Mouse (Mus musculus) kidney, adult 9 months (tissue): ENCODE results near the gene Abhd10.

Source experiments
- DNase-seq: peaks from one replicate; pipeline ENCODE4 v3.0.0; 2022

Abhd10 gene

GRCm38 (mm10) chr16:45742615-45743476 is at the start of gene Abhd10:
Abhd10 (minus strand) TSS chr16:45742955.
- DNase-seq, result peak; percentile 96

DNA sequence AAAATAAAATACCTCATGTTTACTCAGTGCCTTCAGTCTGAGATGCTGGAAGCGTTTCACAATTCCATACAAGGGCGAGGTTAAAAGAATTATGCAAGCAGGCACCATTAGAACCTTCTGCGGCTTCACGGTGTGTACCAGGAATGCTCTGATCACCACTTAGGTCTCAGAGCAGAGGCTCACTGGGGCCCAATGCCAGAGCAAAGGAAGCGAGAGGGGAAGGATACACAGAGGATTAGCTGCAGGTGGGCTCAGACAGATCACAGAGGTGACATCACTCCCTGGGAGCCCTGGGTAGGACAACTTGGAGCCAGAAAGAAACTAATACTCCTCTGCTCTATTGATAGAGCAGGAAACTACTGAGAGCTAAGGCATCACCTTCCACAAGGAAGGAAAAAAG is 48.5 kb upstream of the Abhd10 start:
- no peak for DNase-seq

DNA sequence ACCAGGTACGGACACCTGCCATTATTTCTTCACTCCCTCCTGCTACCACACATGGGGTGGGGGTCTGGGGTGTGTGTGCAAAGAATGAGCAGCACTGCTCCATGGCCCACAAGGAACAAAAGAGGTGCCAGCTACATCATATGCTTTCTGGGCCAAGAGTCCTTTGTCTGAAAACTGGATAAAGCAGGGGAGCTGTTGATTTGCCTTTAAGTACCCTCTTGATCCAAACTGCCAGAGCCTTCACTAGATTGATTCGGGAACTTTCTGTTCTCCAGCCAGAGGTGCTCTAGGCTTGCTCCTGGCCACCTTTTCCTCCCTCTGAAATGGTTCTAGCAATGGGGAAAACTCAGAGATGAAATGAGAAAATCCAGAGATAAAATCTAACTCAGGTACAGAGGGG is 46.6 kb upstream of the Abhd10 start:
- DNase-seq, result no peak

- DNase-seq, result no peak
Measured at GRCm38 (mm10) chr16:45787650-45788049, 44.9 kb upstream of the Abhd10 start.

- peak; percentile 56 for DNase-seq
Measured at GRCm38 (mm10) chr16:45786639-45787038, 43.9 kb upstream of the Abhd10 start.

DNA sequence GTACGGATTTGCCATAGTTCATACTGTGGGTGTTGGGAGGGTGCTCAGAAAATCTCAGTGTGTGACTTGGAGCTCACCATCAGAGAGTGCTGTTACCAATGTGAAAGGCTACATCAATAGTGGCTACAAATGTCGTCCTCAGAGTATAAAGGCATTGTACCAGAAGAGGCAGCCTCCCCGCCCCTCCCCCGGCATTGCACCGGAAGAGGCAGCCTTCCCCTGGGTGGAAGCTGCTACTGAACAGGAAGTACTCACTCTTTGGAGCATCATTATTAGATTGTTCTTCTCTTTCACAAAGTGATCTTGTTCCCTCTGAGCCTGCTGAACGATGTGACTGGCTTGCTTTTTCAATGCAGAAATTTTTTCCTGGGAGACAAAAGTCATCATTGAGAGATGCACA is 37.2 kb upstream of the Abhd10 start:
- DNase-seq, result no peak

GRCm38 (mm10) chr16:45774813-45775212 is 32.1 kb upstream of the Abhd10 start:
- no peak for DNase-seq

- no peak for DNase-seq
Measured at GRCm38 (mm10) chr16:45770914-45771313, 28.2 kb upstream of the Abhd10 start.

DNA sequence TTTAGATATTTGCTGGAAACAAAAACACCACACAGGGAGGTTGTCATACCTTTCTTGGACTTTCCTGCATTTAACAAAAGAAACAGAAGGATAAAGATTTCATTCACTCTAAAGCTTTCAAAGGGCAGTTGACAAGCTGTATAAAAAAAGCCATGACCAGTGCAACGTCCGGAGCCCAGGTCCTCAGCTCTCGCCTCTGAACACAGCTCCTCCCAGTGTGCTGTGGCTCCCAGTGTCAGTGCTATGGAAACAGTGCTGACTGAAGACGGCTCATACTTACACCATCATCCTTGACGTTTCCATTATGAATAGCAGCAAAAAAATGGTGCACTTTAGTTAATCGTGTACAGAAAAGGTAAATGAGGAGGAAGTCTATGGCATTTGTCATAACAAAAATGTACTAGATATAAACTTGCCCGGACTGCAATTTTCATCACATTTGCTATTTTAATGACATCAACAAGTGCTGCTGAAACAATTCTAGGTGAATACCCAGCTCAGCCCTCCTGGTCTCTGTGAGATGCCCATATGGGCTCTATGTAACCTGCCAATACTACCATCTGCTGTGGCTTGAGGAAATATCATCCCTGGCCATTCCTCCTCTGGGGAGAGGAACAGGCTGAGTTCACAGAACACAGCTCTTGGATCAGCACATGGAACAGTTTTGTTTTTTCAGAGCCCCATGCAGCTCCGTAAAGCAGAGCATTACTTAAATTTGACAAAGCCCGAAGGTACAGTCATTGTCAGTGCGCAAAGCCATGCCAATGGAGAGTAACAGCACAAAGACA is 25.3 kb upstream of the Abhd10 start:
- no peak for DNase-seq

DNA sequence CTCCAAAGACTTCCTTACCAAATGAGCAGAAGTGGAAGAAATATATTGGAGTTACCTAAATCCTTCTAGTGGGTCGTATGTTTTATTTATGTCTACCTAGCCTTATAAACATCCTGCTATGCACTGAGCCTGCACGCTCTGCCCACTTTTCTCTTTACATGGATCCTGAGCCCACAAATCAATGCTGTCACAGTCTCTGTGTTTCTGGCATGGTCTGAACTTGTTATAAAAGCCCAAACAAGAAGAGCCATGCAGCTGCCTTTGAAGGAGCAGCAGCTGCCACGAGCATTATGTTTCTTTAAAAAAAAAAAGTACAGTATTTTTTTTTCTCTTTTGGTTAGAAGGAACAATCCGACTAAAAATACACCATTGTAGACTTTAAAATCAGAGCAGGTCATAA is 24.7 kb upstream of the Abhd10 start:
- DNase-seq, result no peak

- no peak for DNase-seq
Measured at GRCm38 (mm10) chr16:45765801-45766494, 23.2 kb upstream of the Abhd10 start.

- no peak for DNase-seq
Measured at GRCm38 (mm10) chr16:45765102-45765501, 22.3 kb upstream of the Abhd10 start.

DNA sequence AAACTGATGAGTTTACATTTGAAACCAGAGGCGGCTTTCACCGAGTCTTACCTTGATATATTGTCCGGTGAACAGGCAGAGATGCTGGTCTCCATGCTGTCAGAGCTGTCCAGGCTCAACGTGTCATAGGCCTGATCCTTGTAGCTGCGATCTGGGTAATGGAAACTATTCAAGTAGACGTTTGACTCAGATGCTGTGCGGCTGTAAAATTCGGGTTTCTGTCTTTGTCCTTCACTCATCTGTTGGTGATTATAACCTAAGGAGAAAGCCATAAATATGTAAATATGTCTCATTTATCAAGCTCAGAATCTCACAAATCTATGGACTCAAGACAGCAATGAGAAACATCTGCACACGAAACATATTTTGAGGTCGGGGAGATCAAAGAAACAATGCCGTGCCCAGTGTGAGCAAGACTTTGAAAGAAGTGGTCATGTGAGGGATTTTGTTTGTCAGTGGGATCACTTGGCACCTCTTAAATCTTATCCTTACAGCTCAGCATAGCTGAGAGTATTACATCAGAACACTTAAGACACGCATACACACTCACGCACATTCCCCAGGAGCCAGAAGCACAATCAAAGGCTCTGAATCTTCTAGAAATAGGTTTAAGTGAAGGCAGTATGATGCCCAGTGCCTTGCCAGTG is 20.2 kb upstream of the Abhd10 start:
- no peak for DNase-seq

DNA sequence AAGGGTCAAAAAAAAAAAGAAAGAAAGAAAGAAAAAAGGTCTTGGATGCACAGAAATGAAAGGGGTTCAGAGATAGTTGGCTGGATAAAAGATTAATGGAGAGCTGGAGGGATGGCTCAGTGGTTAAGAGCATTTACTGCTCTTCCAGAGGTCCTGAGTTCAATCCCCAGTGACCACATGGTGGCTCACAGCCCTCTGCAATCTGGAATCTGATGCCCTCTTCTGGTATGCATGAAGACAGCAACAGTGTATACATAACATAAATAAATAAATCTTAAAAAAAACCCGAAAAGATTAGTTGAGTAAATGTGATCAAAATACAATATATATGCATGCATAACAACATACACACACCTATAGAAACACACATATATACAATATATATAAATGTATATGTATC is 18.7 kb upstream of the Abhd10 start:
- DNase-seq, result no peak

GRCm38 (mm10) chr16:45758726-45759269 is 16.0 kb upstream of the Abhd10 start:
- peak; percentile 49 for DNase-seq

DNA sequence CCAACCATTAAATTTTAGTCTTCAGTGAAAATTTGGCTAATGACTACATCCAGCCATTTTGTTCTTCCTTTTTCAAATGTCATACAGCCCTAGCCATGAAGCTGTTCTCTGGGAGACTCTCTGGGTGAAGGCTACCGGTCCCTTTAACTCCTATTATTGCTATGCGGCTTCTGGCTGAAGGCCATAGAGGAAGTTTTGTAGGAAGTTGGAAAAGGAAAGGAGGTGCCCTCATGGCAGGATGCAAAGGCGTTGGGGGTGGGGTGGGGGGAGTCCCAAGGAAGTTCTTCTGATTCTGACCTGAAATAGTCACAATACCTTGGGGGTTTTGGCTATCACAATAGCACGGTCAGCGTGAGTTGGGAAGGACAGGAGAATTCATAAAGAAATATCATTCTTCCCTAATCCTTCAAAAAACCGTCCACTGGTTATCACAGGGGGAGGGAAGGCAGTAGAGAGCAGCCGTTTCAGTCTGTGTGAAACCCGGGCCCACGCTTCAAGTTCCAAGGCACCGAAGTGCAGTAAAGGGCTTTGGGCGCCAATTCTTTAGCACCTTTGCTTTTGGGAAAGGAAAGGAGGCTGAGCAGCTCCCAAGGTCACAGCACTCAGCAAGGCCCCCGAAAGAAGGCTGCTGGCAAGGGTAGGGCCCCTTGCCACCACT is 14.8 kb upstream of the Abhd10 start:
- peak; percentile 81 for DNase-seq

DNA sequence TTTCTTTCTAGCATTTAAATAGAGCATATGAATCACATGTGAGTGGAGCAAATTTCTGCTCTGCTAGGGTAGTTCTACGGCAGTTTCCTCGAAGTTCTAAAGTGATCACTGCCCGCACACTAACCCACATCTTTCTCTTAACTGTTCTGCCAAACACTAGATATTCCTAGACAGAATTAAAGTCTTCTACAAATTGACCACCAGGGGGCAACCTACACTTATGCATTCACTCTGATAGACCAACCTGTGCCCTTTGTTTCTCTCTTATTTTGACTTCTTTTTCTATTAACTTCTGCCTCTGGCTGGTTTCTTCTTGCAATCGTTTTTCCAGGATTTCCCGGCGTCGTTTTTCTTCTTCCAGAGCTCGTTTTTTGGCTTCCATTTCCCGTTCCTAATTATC is 14.1 kb upstream of the Abhd10 start:
- peak; percentile 82 for DNase-seq

GRCm38 (mm10) chr16:45743591-45744144 is 913 bp upstream of the Abhd10 start:
- DNase-seq, result no peak

GRCm38 (mm10) chr16:45737880-45738279 is 4.9 kb downstream of the Abhd10 start:
- DNase-seq, result no peak

DNA sequence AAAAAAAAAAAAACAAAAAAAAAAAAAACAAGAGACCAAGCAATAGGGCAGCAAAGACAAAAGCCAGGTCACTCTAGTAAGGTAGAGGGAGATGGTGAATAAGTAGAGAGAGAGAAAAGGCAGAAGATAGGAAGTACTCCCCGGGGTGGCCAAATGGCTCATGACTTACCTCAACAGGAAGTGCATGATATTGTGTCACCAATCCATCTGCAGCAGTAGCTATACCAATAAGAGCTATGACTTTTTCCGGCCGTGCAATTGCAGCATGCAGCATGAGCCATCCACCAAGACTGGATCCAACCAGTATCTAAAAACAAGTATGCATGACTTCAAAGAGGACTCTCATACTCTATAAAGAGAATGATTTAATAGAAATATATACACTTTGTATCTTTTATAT is 6.0 kb downstream of the Abhd10 start:
- DNase-seq, result no peak

DNA sequence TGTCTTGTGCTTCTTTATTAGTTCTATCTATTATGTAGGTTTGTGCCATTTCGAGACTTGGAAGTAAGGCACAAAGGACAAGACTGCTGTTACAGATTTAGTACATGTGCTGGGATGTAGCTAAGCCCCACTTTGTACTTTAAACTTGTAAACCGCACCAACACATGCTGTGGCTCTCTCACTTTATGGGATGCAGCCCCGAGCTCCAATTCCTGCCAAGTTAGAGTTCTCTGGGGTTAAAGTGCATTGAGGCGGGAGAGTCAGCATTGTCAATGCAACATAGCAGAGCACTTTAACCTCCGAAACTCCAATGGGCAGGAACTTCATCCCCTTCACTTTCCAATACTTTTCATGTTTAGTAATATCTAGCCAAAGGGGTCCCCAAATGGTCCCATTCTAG is 13.6 kb downstream of the Abhd10 start:
- DNase-seq, result peak; percentile 74

DNA sequence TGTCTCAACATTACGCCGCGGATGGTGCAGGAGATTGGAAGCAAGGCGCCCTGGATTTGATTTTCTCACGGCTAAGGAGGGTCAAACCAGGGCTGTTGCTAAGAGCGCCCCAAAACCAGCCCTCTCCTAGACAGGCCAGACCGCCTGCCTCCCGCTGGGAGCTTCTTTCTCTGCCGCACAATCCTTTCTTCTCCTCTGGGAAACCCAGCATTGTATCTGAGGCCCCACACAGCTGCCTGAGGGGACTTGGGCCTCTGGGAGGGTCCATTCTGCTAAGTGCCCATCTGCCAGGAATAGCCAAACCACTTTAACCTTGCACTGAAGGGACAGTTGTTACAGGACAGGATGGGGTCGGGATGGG is 18.0 kb downstream of the Abhd10 start:
- DNase-seq, result no peak
